Mouse (Mus musculus) ES-Bruce4 (cell line): ENCODE measurements around the gene Ipcef1.

ENCODE experiments used
- CTCF ChIP-seq: IDR thresholded peaks from one replicate; pipeline ENCODE4 v1.8.1; 2011; ENCODE audit warnings: low read depth, low read length
- POLR2A ChIP-seq: IDR thresholded peaks from one replicate; pipeline ENCODE4 v1.8.1; 2011; ENCODE audit warnings: low read length; ENCODE audit not compliant: insufficient read depth

GRCm38 (mm10) chr10:6977843-6978242, 74.4 kb downstream of the Ipcef1 start:
- TF ChIP-seq CTCF (no peak), POLR2A (no peak)
